Mouse (Mus musculus) limb, embryonic 11.5 days (tissue): ENCODE measurements at regions not wholly inside any gene's neighbourhood (a gene's known extent, or its start where the extent isn't known, plus 50 kb on each side); places are given as distances from the start of the nearest gene placed in this dataset.
A peak's percentile ranks its signal among the peaks of the same experiment; 100 is the strongest.

Experiments used
- ATAC-seq: fragments of 200-750 bp; cut with Nextera tagmentation; 2 replicates; pipeline ENCODE4 v1.8.0; 2017; ENCODE audit warnings: low read depth; ENCODE audit not compliant: insufficient number of reproducible peaks, low FRiP score, low TSS enrichment
- DNase-seq: peaks from one replicate; pipeline ENCODE4 v3.0.0-alpha.2; 2015; ENCODE audit warnings: low spot score
- H3K27ac ChIP-seq: fragments of 300-500 bp; sonication (generic); replicated peaks from 2 replicates; pipeline ENCODE4 v1.5.1; 2014; ENCODE audit warnings: low read depth, mild to moderate bottlenecking, low read length
- H3K27me3 ChIP-seq: fragments of 300-500 bp; sonication (generic); 2 replicates; pipeline ENCODE4 v1.6.1; 2014; ENCODE audit warnings: mild to moderate bottlenecking, low read length, mixed read lengths; ENCODE audit not compliant: control insufficient read depth, insufficient read depth
- H3K36me3 ChIP-seq: fragments of 300-500 bp; sonication (generic); 2 replicates; pipeline ENCODE4 v1.6.1; 2014; ENCODE audit warnings: mild to moderate bottlenecking, low read length, moderate library complexity, mixed read lengths; ENCODE audit not compliant: control insufficient read depth, insufficient read depth
- H3K4me1 ChIP-seq: fragments of 300-500 bp; sonication (generic); 2 replicates; pipeline ENCODE4 v1.6.1; 2014; ENCODE audit warnings: low read length, mixed read lengths; ENCODE audit not compliant: control insufficient read depth, insufficient read depth
- H3K4me2 ChIP-seq: fragments of 300-500 bp; sonication (generic); 2 replicates; pipeline ENCODE4 v1.6.1; 2014; ENCODE audit warnings: low read depth, mild to moderate bottlenecking, moderate library complexity; ENCODE audit not compliant: severe bottlenecking
- H3K4me3 ChIP-seq: fragments of 300-500 bp; sonication (generic); 2 replicates; pipeline ENCODE4 v1.5.1; 2014; ENCODE audit warnings: low read depth, low read length
- H3K9ac ChIP-seq: fragments of 300-500 bp; sonication (generic); 2 replicates; pipeline ENCODE4 v1.6.1; 2014; ENCODE audit warnings: mild to moderate bottlenecking, low read length
- H3K9me3 ChIP-seq: fragments of 300-500 bp; sonication (generic); 2 replicates; pipeline ENCODE4 v1.6.1; 2016; ENCODE audit warnings: low read length; ENCODE audit not compliant: control insufficient read depth
- WGBS: fragments of 180-500 bp; shearing (Covaris S2); extraction: QIAGEN DNeasy Blood & Tissue Kit; methylation state at CpG from one replicate; pipeline ENCODE4 v1.1.7; 2014; 5-methylcytosine and 5-hydroxymethylcytosine counted together

DNA sequence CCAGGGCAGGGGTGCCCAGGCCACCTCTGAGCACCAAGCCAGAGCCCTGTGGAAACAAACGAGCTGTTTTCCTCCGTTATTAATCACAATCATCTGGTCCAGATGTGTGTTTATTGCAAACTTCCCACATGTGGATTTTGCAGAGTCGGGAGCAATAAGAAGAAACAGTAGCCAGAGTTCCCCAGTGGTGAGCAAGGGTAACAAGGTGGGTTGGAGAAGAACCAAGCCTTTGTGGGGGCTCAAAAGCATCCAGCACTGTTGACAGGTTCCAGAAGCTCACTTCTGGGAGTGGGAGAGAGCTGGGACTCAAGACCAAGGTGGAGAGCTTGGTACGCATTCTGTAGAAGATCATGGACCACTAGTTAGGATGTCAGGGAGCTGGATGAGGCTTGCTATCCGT, 63.6 kb downstream of the Hif1an start:
- 40% methylated on average over 5 of the region's 5 CpGs for WGBS
- Histone ChIP-seq H3K27ac (no peak overlapping the region), H3K4me3 (no peak overlapping the region), H3K4me1 (peaks cover 5% of the 10 kb centered on the region; the same call in 1 of the 2 replicates), H3K4me2 (no peak overlapping the region), H3K36me3 (no peaks in the 10 kb centered on the region), H3K9ac (no peak overlapping the region), H3K9me3 (no peaks in the 10 kb centered on the region), H3K27me3 (no peaks in the 10 kb centered on the region)
- DNase-seq (no peak), ATAC-seq (no peak)

DNA sequence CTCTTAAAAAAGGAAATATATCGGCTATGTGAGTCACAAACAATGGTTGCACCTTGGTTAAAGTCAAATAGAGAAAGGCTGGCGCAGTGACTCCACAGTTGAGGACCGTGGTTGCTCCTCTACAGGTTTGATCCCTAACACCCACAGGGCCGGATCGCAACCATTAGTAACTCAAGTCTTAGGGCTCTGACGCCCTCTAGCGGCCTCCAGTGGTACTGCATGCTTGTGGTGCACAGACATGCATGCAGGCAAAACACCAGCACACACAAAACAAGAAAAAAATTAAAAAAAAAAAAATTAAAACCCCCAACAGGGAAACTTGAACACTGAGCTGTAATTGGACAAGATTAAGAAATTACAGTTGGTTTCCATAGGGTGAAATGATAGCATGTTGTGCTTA, 67.1 kb downstream of the Hif1an start:
- Histone ChIP-seq H3K9ac (no peak overlapping the region), H3K27me3 (no peaks in the 10 kb centered on the region), H3K27ac (no peak overlapping the region), H3K9me3 (no peaks in the 10 kb centered on the region), H3K4me1 (peaks cover 10% of the 10 kb centered on the region), H3K4me2 (no peak overlapping the region), H3K36me3 (no peaks in the 10 kb centered on the region), H3K4me3 (no peak overlapping the region)
- ATAC-seq, result no peak
- DNase-seq, result no peak
- 60% methylated on average over 7 of the region's 7 CpGs for WGBS

DNA sequence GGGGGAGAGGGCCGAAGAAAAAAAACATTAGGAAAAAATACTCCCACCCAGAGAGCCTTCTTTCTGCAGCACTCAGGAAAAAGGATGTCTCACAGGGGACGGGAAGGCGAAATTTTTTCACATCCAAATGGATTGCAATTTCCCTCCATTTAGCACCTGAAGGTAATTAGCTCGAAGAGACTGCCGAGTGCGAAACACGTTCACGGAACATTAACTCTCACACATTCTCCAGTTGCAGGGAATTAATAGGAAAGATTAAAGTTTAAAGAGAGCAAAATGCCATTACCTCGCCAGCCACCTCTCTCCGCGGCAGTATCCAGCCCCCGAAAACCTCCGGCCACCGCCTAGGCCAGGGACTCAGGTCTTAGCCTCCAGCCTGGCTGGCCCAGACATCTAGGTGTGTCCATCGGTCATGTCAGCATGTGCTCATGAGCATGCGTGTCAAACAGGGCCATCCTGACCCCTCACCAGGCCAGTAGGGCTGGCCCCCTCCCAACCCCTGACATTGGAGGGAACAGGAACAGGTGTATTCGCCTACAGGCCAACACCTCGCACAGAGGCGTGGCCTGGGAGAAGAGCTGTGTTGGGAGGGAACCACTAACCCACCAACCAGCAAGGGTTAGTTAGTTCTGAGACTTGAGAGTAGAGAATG, 68.8 kb downstream of the Hif1an start:
- Histone ChIP-seq H3K4me2 (no peak overlapping the region), H3K4me1 (peaks cover 5% of the 10 kb centered on the region), H3K27ac (no peak overlapping the region), H3K9ac (no peak overlapping the region), H3K4me3 (no peak overlapping the region), H3K27me3 (0 out of 2 replicates have a peak, but pooled peaks cover 2% of the 10 kb centered on the region), H3K9me3 (no peaks in the 10 kb centered on the region), H3K36me3 (no peaks in the 10 kb centered on the region)
- DNase-seq, result no peak
- no peak for ATAC-seq
- WGBS, result 55% methylated on average over 19 of the region's 19 CpGs

DNA sequence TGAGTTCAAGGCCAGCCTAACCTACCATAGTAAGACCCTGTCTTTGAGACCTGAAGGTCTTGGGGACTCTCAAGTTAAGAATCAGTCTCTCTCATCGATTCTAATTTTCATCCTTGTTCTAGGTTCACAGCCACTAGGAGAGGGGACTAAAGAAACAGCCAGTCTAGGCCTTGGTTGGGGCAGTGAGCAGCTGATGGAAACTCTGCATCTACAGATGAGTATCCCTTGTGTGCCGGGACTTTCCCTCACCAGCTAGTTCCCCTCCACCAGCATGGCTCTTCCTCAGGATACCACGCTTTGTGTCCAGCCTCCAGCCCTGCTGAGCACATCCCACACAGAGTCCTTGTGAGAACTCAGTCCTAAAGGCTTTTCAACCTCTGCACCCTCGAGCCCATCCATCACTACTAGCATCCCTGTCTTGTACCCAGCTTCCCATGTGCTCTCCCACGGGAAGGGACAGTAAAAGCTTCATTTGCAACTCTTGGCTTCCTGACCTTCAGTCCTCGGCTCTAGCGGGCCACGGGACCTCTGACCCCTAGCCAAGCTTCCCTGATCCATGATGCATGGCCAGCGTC, 74.6 kb downstream of the Hif1an start:
- ATAC-seq, result no peak
- 51% methylated on average over 9 of the region's 9 CpGs for WGBS
- Histone ChIP-seq H3K9me3 (no peaks in the 10 kb centered on the region), H3K4me2 (no peak overlapping the region), H3K4me1 (peaks cover 3% of the 10 kb centered on the region; the same call in 1 of the 2 replicates), H3K27me3 (peaks cover 26% of the 10 kb centered on the region), H3K36me3 (no peaks in the 10 kb centered on the region), H3K27ac (no peak overlapping the region), H3K4me3 (no peak overlapping the region), H3K9ac (no peak overlapping the region)
- no peak for DNase-seq

DNA sequence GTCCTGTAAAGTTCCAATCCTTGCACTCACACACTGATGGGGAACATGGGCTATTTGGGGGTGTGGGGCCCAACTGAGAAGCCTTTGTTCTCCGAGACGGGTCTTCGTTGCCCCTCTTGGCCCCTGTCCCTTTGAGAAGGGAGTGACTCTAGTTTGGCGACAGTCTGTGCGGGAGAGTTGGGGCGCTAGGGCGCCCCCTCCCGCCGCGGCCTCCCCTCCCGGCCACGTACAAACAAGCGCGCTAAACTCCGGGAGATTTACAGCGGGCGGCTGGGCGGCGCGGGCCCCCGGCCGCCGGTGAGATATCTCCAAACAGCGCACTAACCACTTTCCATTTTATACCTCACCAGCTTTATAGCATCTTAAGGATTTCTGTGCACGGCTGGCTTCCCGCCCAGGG, 77.4 kb downstream of the Hif1an start:
- Histone ChIP-seq H3K9ac (0 out of 2 replicates have a peak overlapping the region, but pooled peaks have one; percentile 50), H3K36me3 (no peaks in the 10 kb centered on the region), H3K4me3 (peak overlapping the region; percentile 26), H3K9me3 (no peaks in the 10 kb centered on the region), H3K27me3 (peaks cover 35% of the 10 kb centered on the region), H3K4me2 (peak overlapping the region; percentile 56), H3K27ac (no peak overlapping the region), H3K4me1 (peaks cover 3% of the 10 kb centered on the region; the same call in 1 of the 2 replicates)
- ATAC-seq, result no peak
- peak; percentile 36 for DNase-seq
- 1% methylated on average over 26 of the region's 26 CpGs for WGBS

DNA sequence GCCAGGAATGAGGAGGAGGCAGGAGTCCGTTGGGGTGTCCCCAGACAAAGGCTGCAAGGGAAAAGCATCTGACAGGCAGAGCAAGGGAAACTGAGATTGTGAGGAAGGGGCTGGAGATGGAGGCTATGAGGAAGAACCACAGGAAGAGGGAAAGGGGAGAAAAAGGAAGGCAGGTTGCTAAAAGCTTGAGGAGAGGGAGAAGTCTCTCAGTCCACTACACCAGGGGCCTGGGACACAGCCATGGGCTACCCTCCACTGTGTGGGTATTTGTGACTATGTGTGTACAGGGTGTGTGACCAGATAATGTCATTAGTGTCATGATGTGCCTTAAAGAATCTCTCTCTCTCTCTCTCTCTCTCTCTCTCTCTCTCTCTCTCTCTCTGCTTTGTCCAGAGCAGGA, 77.9 kb downstream of the Hif1an start:
- no peak overlapping the region for H3K9ac ChIP-seq
- peaks cover 35% of the 10 kb centered on the region for H3K27me3 ChIP-seq
- H3K9me3 ChIP-seq, result no peaks in the 10 kb centered on the region
- DNase-seq (no peak), ATAC-seq (no peak)
- H3K27ac ChIP-seq, result no peak overlapping the region
- peak overlapping the region; percentile 56 for H3K4me2 ChIP-seq
- peak overlapping the region; percentile 26 for H3K4me3 ChIP-seq
- H3K36me3 ChIP-seq, result no peaks in the 10 kb centered on the region
- WGBS, result 0% methylated on average over 1 of the region's 1 CpGs
- H3K4me1 ChIP-seq, result peaks cover 3% of the 10 kb centered on the region; the same call in 1 of the 2 replicates

DNA sequence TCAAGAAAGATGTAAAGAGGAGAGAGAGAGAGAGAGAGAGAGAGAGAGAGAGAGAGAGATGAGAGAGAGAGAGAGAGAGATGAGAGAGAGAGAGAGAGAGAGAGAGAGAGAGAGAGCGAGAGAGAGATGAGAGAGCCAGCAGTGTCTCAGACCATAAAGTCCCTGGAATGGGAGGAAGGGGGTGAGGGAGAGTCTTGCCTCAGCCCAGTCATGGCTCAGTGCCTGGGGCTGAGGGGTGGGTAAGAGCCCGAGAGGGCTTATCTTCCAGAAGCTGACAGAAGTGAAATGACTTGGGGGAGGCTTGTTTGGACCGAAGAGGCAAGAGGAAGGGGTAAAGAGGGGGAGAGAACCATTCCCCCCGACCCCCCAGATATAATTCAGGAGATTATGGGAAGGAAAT, 79.6 kb downstream of the Hif1an start:
- WGBS, result 63% methylated on average over 4 of the region's 4 CpGs
- ATAC-seq, result no peak
- peaks cover 33% of the 10 kb centered on the region for H3K27me3 ChIP-seq

DNA sequence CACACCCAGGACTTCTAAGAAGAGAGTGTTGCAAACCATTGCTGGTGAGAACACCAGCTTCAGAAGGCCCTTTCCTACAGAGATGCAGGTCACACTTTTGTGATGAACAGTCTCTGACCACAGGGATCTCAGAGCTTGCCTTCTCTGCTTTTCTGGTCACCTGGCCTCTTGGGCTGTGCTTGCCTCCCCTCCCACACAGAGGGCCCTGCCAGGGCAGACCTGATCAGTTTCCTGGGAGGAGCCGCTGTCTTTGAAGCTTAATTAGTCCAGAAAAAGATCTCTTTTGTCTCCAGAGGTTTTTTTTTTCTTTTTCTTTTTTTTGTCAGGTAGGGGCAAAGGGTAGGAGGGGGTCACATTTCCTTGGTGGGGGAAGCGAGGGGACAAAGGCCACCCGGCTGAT, 81.7 kb downstream of the Hif1an start:
- peaks cover 36% of the 10 kb centered on the region for H3K27me3 ChIP-seq
- 35% methylated on average over 3 of the region's 3 CpGs for WGBS

More for the DNA sequence above, 79.6 kb downstream of the Hif1an start:
- DNase-seq, result no peak
- no peaks in the 10 kb centered on the region for H3K36me3 ChIP-seq
- H3K4me2 ChIP-seq, result no peak overlapping the region
- no peak overlapping the region for H3K27ac ChIP-seq
- H3K4me3 ChIP-seq, result no peak overlapping the region
- no peaks in the 10 kb centered on the region for H3K9me3 ChIP-seq
- H3K4me1 ChIP-seq, result peaks cover 3% of the 10 kb centered on the region; the same call in 1 of the 2 replicates
- H3K9ac ChIP-seq, result no peak overlapping the region

More for the DNA sequence above, 81.7 kb downstream of the Hif1an start:
- DNase-seq, result no peak
- H3K4me2 ChIP-seq, result no peak overlapping the region
- no peaks in the 10 kb centered on the region for H3K36me3 ChIP-seq
- H3K9me3 ChIP-seq, result no peaks in the 10 kb centered on the region
- H3K4me1 ChIP-seq, result peaks cover 3% of the 10 kb centered on the region; the same call in 1 of the 2 replicates
- no peak overlapping the region for H3K9ac ChIP-seq
- no peak overlapping the region for H3K27ac ChIP-seq
- no peak for ATAC-seq
- no peak overlapping the region for H3K4me3 ChIP-seq
